Mouse (Mus musculus) mouse embryonic stem cell (cell line): ENCODE measurements around the gene Gmppb.
"Not testable (repeated sequence)": the region's sequence is repeated elsewhere in the genome, so short reads cannot be mapped to it uniquely, and the experiment has no call there.

ENCODE experiments used
- in situ Hi-C, 2 experiments: fragments of 300-500 bp; cut with MboI; formaldehyde crosslinking; loops; 1 replicate in 1 of 2; 3 replicates in 1 of 2; pipeline ENCODE4 v1.14.3; 2019 to 2020; ENCODE audit warnings: low sequenced_read_pairs in 2 of 2, low pct_unique_long_range_greater_than_20kb in 1 of 2, mixed read lengths in 1 of 2; ENCODE audit not compliant: unreplicated experiment in 1 of 2

Gene Gmppb

GRCm38 (mm10) chr9:108049016-108049455 is at the start of gene Gmppb:
TSS of gene Gmppb (plus strand) at chr9:108049242.
- in situ Hi-C loops, result no loop called here

- in situ Hi-C loops, result no loop called here
Observed at GRCm38 (mm10) chr9:108001922-108002770, 46.9 kb upstream of the Gmppb start, which contains the start of gene Ip6k1. TSS of gene Ip6k1 (plus strand) at chr9:108002501.

GRCm38 (mm10) chr9:108002778-108003530 is 46.1 kb upstream of the Gmppb start:
- in situ Hi-C loops, result no loop called here

DNA sequence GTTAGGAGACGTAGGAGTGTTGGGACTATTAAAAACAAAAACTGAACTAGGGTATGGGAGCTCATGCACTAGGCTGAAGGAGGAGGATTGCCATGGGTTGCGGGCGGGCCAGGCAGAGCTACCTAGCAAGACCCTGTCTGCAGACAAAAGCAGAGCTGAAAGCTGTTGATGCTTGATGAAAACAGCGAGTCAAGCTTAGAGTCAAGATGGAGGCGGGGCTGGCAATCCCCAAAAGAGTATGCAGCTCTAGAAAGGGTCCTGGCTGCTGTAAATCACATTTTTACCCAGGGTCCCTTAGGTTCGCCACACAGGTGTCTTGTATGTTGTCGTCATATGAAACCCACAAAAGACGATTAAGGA is 45.5 kb upstream of the Gmppb start:
- in situ Hi-C loops, result no loop called here

DNA sequence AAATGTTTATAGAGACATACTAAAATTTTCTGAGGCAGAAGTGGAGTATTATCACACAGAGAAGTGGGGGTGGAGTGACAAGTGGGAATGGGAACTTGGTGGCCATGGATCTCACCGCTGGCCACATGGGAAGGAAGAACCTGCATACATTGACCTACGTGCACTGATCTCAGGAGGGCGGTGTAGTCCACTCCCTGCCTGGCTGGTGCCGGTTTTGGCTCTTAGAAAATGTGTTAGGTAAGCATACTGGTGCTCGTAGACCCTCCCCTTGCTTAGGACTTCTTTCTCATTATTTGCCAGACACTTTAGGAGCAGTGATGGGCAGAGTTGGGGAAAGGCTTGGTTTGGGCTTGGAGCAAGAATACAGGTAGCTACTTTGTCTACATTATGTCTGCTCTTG is 41.0 kb upstream of the Gmppb start:
- in situ Hi-C loops, result no loop called here

DNA sequence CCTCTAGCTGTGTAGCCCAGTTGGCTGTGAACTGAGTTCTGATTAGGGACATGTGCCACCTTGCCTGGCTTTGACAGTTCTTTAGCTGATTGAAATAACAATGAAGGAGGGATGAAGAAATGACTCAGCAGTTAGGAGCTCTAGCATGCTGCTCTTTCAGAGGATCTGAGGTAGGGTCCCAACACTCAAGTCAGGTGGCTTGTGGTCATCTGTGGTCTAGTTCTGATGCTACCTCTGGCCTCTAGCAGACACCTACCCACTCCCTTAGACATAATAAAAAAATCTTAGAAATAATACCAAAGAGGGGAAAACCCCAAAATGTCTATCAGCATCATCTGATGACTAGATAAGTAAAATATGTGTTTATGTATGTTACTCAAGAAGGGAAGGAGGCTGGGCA is 38.7 kb upstream of the Gmppb start:
- in situ Hi-C loops, result no loop called here

- in situ Hi-C loops, result not testable (repeated sequence)
Observed at GRCm38 (mm10) chr9:108013577-108013976, 35.5 kb upstream of the Gmppb start.

GRCm38 (mm10) chr9:108017127-108017526 is 31.9 kb upstream of the Gmppb start:
- in situ Hi-C loops, result no loop called here

DNA sequence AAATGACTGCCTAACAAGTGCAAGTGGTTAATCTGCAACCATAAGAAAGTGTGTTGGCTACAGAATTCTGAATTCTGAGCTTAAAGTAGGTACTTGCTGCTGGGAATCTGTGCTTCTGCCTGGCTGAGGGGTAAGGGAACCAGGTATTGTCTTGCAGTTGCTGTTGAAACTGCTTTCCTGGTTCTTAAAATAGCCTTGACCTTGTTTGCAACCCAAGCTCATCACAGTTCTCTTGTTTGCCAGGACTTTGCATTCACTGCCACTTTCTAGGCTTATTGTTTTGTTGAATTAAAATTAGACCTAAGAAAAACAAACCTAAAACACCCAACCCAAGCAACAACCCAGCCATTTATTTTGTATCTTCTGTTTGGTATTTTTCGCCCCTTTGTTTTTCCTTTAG is 28.3 kb upstream of the Gmppb start:
- in situ Hi-C loops, result no loop called here

GRCm38 (mm10) chr9:108023216-108023615 is 25.8 kb upstream of the Gmppb start:
- in situ Hi-C loops, result no loop called here

DNA sequence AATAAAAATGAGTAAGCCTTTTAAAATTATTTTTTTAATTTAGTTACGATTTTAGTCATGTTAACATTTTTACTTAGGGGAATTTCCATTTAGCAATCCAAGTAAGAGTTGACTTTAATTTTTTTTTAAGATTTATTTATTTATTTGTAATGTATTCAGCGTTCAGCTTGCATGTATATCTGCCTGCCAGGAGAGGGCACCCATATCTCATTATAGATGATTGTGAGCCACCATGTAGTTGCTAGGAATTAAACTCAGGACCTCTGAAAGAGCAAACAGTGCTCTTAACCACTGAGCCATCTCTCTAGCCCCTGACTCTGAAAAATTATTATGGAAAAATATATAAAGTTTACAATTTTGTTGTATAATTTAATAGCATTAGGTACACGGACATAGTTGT is 22.5 kb upstream of the Gmppb start:
- in situ Hi-C loops, result no loop called here

GRCm38 (mm10) chr9:108027867-108028266 is 21.2 kb upstream of the Gmppb start:
- in situ Hi-C loops, result no loop called here

DNA sequence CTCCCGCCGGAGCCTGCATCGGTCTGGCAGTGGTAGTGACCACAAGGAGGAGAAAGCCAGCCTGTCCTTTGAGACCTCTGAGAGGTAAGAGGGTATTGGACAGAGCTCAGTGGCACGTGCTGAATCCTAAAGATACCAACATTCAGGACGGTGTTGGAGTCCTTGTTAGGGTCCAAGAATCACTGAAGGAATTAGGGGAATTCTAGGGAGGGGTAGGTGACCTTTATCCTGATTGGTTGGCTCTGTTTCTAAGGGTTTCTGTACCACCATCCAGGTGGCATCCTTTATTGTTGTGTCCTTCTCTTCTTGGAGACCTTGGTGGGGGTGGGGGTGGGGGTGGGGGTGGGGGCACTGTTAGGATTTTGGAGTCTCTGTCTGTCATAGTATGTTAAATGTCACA is 16.9 kb upstream of the Gmppb start:
- in situ Hi-C loops, result no loop called here

DNA sequence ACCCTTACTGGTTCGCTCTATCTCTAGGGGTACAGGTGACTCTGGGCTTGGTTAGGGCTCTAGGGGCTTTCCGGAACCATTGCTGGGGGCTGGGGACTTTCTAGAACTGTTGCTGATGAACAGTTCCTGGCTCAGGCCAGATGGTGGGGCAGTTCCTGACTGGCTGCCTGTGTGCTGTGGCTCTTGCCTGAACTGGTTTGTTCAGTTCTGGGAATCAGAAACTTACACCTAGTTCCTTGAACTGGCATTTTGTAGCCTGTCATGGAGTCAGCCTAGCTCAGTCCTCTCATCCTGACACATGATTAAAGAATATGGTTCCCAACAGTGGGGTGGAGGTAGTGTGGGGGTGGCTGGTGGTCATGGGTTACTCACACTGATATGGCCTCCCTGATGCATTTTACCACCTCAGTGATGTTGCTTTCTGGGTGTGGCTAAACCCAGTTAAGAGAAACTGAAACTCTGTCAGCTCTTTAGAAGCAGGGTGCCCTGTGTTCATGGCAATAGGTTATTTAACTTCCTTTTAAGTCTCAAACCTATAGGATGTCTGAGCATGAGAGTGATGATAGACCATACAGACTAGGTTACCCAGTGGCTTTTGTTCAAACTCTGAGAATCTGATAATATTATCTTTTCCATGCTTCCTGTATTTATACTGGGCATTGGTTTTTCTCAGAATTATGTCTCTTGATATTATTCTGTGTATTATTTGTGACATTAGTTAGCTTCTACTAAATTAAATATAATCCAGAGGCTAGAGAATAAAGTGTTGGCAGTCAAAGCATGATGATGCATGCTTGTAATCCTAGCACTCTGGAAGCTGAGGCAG is 13.5 kb upstream of the Gmppb start:
- in situ Hi-C loops, result no loop called here

GRCm38 (mm10) chr9:108044751-108045492 is 4.1 kb upstream of the Gmppb start:
- in situ Hi-C loops, result no loop called here

DNA sequence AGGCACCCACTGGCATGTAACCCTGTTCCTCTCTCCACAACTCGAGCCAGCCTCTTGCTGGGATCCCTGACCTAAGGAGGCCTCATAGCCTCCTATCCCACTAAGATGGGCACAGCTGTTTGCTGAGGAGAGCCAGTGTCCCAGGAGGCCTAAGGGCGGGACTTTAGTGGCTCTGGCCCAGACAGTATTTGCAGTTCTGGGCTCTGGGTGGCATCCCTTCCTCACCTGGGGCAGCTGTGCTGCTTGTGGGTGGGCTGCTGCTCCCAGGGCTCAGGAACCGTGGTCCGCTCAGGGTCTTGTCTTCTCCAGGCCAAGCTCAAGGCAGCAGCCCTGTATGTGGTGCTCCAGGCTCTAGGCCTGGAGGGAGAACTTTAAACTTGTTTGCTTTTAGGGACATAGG is 2.5 kb upstream of the Gmppb start:
- in situ Hi-C loops, result no loop called here

- in situ Hi-C loops, result no loop called here
Observed at GRCm38 (mm10) chr9:108047601-108048565, 1.2 kb upstream of the Gmppb start.
